Mouse (Mus musculus) adrenal gland, postnatal 10 days (tissue): Measurements from ENCODE around the gene Csnk1e. TPM values are rescaled to one million over a fixed set of nuclear protein-coding genes. Genes with fewer than 3 reads are reported as not detected.

ENCODE experiments used
- DNase-seq: peaks from one replicate; pipeline ENCODE4 v3.0.0; 2021; ENCODE audit warnings: mixed read lengths
- total RNA-seq, 2 experiments: library from RNA; stranded (reverse); gene quantifications; 2 replicates each; pipeline ENCODE4 v1.2.3; 2021

Csnk1e gene
- total RNA-seq, 2 experiments from 2014 or later: 65.7 to 77.7 TPM

DNA sequence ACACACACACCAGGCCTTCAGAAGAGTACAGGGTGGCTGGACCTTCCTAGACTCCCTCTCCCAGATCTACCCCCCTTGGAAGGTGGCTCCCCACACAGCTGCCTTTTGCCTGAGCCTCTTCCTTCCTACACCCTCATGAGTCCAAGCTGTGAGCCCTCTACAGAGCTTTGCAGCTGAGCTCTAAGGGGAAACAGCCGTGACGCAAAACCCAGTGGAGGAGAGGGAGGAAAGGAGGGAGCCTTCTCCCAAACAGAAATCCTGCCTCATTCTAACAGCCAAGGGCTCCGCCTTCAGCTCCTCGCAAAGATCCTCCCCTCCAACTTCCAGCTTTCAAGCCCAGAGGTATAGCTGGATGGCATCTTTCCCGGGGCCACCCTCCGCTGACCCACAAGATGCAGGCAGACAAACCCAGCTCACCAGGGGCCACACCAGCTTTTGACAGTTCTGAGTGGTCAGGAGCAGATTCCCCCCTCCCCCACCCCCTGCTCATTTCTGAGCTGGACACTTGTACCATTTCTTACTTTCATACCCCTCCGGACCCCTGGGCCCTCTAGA, 11.4 kb downstream of the Csnk1e start:
- no peak for DNase-seq

DNA sequence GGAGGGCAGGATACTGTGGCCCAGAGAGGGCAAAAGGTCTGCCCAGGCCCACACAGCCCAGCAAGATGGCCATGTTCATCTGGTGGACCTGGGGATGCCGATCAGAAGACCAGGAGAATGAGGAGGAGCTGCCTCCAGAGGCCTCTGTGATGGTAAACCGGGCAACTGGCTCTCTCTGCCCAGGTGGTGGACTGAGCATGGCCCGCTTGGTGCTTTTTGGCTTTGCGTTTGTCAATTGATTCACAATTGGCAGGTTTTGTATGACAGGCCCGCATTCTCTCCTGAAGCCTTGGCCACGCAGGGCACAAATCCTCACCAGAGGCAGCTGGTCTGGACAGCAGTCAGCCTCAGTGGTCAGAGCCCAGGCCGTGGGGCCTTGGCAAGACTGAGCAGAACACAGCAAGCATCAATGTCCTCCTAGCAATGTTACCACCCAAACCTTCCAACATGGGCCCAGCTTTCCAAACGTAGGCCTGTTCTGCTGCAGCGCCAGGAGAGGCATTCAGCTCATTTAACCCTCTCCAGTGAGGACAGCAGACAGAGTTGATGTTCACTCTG, 12.3 kb downstream of the Csnk1e start:
- no peak for DNase-seq

DNA sequence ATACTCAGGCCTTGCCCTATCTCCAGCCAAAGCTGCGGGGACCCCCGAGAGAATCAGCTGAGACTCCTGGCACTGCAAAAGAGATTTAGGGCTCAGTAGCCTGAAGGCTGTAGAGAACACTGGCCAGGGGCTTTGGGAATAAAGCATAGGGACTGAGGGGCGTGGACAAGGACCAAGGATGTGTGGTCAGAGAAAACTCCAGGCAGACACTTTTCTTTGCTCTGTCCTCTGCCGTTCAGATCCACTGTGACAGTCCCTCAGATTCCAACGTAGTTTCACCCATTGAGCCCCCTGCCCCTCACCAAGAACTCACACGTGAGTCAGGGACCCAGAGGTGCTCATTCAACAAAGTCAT, 13.1 kb downstream of the Csnk1e start:
- DNase-seq: no peak

DNA sequence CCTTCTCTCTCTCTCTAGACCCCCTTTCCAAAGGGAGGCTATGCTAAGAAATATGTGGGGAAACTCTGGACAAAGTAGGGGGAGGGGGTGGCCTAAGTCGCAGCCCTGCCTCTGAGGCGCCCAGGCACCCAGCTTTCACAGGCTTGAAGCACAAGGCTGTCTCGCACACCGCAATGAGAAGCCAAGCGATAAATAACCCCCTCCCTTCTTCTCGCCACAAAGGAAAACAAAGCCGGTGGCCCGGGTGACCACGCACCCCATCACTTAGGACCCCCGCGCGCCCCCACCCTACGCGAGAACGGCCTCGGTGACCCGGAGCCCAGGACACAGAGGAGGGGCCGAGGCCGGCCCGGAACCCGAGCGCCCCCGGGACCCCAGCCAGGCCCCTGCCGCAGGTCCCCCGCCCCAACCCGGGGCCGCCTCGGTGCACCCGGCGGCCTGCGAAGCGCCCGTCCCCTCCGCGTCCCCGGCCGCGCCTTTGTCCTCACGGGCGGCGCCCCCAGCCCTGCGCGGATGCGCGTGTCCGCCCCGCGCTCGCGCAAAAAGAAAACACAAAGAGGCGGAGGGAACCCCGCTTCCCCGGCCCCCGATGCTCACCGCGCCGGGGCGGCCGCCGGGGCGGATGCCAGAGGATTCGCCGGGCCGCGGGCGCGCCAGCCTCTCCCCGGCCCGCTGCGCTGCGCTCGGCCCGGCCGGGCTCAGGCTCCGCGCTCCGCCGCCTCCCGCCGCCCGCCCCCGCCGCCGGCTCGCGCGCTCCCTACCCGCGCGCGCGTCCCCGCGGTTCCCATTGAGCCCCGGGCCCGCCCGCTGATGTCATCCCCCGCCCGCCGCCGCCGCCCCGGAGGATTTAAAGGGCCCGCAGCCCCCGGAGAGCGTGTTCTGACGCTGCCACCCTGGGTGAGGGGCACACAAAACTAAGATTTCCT, 13.8 kb downstream of the Csnk1e start:
- peak; percentile 93 for DNase-seq

DNA sequence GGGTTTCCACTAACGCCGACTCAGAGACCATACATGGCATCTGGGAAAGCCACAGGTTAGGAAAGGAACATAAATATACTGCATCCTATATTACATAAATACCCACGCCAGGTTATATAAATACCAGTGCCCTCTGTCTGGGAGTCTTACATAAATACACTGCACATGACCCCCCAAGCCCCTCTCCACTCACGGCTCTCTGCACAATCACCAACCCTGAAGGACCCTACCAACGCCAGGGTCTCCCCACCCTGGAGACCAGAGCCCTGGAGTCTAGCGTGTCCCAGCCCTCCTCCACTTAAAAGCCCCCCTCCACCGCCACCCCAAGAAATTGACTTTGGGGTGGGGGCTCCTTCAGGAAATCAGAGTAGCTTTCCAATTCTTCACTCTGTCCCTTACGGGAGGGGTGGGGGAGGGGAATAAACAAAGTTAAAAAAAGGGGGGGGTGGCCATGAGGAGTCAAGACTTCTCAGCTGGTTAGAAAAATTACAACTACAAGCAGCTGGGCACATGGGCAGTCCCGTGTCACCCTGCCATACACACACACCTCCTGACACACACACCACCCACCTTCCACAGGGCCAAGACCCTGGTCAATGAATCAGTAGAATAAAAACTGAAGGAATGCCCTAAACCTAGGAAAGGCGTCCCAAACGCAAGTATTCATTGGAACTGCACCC, 14.6 kb downstream of the Csnk1e start:
- no peak for DNase-seq

DNA sequence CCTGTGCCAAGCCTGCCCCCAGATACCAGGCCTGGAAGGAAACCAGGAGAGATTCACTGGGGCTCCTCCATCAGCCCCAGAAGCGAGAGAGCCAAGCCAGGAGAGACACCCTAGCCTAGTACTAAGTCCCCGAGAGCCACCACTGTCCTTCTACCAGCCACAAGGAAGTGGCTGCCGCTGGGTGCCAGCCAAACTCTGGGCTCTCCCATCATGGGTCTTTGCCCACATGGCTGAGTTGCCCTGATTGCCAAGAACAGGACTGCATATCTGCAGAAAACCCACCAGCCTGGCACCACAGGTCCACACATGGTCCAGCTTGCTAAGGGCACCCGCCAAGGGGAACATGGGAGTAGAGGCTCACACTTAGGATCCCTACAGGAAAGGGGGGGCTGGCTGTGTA, 15.1 kb downstream of the Csnk1e start:
- DNase-seq: peak; percentile 78

DNA sequence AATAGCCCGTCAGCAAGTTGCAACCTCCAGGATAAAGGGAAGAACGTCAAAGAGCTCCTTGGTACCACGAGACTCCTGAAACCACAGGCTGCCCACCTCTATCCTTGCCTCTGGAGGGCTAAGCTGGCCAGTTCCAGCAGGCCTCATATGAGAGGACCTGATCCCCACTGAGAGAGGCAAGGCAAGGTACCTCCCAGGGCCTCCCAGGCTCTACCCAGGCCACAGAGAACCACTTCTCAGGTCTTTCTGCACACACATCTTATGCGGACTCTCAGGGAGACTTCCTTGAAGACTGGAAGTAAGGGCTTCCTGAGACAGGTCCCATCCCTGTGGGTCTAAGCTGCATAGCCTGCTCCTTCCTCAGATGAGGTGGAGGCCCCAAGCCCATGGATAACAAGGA, 16.0 kb downstream of the Csnk1e start:
- DNase-seq: no peak

DNA sequence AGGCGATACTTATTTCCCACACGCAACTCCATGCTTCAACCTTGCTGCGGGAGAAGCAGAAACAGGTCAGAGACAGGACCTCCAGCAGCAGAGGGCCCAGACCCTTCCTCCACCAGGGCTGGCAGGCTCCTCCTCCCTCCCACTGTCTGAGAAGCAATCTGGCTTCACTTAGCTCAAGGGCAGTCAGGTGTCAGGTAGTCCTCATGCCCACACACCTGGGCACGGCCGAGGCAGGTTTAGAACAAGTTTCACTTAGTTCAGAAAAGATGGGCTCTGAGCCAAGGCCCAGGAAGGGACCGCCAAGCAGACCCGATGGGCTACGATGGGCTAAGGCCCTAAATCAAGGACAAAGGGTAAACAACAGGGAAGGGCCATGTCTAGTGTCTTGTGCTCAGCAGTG, 16.6 kb downstream of the Csnk1e start:
- DNase-seq: no peak

DNA sequence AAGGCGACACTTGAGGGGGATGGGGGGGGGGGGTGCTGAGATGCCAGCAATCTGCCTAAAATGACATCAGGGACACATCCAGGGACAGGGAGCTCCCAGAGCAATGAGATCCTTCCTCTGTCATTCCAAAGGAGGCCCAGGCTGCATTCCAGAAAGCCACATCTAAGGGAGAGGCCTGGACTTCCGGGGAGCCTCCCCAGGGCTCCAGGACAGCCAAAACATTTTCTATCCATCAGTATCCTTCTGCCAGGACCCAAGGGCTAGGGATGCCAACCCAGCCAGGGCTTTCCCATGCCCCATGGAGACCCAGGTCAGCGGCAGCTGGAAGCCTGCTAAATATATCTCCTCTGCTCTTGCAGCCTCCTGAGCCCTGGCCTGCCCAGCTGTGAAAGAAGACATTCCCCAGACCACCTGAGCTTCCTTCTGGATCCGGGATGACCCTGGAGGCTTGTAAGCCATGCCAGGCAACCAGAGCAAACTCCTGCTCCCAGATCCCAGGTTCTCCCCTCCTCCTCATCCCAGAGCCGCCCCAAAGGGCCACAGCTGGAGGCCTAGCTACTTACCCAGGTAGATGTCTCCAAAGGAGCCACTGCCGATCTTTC, 17.1 kb downstream of the Csnk1e start:
- DNase-seq: peak; percentile 57

DNA sequence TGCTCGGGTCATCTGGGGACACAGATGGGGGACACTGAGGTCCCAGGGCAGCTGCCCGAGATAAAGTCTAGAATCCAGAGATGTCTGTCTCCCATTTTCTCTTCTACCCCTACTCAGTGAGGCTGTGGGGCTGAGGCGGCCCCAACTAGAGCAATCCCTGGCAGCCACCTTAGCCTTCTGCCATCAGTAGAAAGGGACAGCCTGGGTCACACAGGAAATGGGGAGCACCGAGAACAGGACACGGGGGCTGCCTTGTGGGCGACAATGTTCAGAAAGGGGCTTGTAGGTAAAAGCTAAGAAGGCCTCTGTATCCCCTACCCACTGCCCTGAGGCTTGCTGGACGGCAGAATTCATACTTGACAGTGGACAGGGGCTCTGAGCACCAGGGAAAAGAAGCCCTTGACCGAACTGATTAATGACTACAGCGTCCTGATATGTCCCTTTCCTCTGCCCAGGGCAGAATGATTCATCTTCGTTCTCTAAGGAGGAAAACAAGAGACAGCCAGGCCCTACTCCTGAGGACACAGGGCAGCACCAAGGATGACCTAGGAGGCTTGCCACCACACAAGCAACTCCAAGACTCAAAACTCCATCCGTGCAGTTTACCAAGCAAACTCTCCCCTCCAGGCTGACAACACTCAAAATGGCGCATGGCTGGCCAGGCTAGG, 17.7 kb downstream of the Csnk1e start:
- DNase-seq: no peak

DNA sequence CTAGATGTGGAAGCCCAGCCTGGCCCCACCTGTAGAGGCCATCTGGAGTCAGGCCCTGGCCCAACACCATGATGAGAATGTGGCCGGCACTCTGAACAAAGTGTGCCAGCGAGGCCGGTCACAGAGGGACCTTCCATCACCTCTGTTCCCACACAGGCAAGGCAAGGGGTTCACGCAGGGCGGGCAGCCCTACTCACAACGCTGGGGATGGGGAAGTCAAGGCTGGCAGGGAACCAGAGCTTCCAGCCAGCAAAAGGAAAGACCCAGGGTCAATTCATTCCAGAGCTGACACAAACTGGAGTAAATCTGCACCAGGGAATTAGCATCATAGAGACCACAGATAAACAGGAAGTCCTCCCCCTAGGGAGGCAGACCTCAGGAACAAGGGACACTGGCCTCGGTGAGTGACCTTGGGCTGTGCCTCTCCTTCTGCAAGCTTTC, 18.9 kb downstream of the Csnk1e start:
- DNase-seq: peak; percentile 56

DNA sequence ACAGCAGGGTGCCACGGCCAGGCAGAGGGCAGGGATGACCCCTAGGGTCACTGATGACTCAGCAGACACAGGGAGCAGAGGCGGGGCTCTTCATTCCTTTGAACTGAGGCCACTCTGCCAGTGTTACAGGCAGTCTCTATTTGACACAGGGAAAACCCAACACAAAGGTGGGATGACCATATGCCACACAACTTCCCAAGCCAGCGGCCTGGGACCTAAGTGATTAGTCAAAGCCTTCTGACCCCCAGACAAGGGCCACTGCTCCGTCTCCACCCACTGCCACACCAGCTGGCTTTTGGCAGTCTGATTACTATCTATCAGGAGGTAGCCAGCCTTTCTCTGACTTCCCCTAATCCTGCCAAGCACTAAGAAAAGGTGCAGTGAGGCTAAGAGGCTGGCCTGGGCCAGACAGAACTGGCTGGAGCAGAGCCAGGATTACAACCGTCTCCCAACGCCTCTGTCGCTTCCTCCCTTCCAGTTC, 20.1 kb downstream of the Csnk1e start:
- peak; percentile 76 for DNase-seq

DNA sequence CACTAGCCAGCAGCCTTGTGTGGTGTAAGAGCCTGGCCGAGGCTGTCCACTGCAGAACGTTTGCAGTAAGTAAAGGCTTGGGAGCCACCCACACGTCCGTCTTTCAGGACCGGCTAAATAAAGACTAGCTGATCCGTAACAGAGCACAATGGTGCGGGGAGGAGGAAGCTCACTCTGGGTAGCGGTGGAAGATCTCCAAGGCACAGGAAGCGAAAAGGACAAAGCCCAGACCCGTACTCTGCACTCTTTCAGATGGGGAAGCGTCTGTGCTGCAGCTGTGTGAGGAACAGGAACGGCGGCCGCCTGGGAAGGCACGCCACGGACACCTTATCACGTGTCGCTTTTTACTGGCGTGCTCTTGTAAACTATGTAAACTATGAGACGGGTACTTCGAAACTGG, 22.5 kb downstream of the Csnk1e start:
- no peak for DNase-seq

DNA sequence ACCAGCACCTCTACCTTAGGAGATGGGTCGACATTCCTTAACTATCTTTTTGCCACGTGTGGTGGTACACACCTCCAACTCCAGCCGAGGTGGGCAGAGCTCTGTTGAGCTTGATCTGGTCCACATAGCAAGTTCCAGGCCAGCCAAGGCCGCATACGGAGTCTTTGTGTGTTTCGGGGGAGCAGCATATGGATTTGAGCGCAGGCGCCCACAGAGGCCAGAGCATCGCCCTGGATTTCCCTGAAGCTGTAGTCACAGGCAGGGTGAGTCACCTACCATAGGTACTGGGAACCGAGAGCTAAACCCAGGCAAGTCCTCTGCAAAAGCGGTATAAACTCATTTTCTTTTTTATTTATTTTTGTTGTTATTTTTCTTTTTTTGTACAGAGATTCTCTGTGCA, 23.0 kb downstream of the Csnk1e start:
- no peak for DNase-seq

DNA sequence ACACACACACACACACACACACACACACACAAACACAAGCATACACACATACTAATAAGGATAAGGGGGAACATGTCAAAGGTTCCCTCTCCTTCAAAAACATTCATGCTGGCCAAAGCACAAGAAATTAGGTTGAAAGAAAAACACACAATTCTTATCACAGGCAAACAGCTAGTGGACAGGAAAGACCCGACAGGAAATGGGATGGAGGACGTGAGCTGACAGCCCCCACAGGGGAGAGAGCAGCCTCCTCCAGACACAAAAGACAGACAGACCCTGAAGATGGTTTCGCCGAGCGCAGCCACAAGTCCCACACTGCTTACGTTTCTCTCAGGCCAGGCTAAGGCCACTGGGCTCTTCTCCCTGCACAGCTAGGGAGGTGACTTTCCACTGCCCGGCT, 23.4 kb downstream of the Csnk1e start:
- DNase-seq: no peak

DNA sequence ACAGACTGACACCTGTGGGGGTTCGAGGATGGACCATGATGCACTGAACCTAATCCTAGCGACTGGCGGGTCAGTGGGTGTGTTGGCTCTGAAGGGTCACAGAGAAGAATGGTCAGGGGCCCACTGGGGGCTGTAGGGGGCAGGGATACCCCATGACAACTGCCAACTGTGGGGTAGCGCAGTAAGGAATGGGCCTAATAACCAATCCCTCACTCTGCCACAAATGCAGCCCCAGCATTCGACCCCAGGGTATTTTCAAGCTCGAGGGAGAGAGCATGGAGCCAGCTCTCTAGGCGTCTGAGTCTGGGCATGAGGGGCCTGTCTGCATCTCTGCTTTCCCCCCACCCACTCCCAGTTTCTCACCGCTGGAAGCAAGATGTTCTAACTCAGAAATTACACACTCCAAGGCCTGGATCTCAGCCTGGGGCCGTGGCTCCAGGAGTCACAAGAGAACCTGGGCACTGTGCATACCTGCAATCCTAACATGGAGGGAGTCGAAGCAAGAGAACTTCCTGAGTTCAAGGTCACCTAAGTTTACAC, 24.8 kb downstream of the Csnk1e start:
- DNase-seq: no peak

DNA sequence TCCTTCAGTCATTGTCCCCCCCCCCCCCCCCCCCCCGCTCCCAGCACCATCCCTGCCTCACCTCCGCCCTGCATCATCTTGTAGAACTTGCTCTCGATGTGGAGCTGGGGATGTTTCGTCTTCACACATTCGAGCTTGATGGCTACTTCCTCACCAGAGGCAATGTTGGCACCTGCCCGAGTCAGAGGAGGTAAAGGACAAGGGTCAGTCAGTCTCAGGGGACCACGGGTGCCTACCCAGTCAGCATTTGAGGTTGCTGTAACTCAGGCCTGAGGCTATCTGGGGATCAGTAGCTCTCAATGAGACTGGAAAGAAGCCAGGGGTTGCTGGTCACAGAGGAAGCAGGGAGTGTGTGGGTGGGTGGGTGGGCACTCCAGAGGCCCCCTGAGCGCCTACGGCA, 25.4 kb downstream of the Csnk1e start:
- DNase-seq: no peak

DNA sequence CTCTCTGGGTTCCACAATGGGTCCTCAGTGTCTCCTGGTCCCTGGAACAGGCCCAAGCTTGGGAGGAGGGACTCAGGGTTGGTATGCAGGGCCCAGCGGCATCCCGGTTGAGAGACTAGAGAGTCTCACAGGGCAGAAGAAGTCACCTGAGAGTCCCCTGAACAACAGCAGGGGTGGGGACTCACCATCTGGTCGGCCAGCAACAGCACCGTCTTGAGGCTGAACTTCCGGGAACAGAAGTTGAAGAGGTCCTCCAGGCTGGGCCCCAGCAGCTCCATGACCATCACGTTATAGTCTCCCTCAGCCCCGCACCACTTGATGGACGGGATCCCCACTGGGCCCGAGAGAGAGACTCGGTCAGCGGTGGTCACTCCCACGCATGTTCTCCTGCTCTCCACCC, 25.8 kb downstream of the Csnk1e start:
- no peak for DNase-seq

DNA sequence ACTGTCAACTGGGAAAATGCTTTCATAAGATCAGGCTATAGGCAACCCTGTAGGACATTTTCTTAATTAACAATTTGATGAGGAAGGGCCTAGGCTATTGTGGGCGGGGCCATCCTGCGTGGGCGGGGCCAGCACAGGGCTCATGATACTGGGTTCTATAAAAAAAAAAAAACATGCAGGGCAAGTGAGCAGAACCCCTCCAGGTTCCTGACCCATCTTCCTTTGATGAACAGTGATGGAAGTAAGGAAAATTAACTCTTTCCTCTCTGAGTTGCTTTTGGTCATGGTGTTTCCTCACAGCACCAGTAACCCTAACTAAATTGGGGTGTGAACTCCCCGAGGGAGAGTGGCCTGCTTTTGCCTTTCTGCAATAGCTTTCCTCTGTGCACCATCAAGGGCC, 26.8 kb downstream of the Csnk1e start:
- DNase-seq: no peak

DNA sequence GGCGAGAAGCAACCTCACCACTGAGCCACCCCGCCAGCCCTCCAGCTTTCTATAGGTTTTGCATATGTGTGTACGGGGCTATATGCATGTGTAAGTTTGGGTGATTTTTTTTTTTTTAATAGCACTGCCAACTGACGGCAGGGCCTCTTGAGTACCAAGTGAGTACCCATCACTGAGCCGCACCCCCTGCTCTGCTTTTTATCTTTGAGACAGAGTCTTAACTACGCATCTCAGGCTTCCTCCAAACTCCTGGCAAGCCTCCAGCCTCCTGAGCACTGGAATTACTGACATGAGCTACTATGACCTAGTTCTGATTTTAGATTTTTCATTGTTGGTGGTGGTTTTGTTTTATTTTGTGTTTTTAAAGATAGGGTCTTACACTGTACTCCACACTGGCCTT, 27.9 kb downstream of the Csnk1e start:
- no peak for DNase-seq

DNA sequence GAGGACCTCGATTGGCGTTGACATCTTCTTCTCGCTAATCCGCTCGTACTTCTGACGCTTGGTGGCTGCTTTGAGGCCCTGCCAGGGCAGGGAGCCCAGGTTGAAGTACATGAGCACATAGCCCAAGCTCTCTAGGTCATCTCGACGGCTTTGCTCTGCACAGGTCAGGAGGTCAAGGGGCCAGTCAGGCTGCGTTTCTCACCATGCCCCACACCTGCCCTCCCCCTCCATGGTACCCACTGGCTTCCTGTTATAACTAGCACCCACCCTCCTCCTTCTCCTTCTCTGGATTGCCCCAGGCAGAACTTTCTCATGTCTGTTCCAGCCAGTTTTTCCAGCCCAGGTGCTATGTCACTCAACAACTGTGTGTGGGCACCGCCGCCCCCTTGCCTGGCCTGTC, 29.9 kb downstream of the Csnk1e start:
- DNase-seq: no peak

DNA sequence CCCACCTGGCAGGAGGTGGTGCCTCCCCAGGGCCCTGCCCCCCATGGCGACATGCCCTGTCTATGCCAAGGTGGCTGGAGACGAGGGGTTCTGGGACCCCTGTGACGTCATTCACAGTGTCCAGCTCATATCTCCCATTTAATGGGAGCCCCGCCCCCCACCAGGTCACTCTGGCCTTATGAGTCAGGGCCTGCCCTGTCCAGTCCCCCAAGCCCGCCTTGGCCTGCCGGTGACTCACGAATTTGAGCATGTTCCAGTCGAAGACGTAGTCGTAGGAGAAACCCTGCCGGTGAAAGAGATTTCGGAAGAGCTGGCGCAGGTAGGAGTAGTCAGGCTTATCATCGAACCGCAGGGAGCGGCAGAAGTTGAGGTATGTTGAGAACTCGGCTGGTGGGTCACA, 30.8 kb downstream of the Csnk1e start:
- DNase-seq: peak; percentile 77
